Mouse (Mus musculus) cerebellum, adult 11 months (tissue): Measurements from ENCODE around the gene Pdzd7.
A peak's percentile ranks its signal among the peaks of the same experiment; 100 is the strongest.

Experiments used
- DNase-seq: peaks from one replicate; pipeline ENCODE4 v3.0.0; 2022

Pdzd7 gene

DNA sequence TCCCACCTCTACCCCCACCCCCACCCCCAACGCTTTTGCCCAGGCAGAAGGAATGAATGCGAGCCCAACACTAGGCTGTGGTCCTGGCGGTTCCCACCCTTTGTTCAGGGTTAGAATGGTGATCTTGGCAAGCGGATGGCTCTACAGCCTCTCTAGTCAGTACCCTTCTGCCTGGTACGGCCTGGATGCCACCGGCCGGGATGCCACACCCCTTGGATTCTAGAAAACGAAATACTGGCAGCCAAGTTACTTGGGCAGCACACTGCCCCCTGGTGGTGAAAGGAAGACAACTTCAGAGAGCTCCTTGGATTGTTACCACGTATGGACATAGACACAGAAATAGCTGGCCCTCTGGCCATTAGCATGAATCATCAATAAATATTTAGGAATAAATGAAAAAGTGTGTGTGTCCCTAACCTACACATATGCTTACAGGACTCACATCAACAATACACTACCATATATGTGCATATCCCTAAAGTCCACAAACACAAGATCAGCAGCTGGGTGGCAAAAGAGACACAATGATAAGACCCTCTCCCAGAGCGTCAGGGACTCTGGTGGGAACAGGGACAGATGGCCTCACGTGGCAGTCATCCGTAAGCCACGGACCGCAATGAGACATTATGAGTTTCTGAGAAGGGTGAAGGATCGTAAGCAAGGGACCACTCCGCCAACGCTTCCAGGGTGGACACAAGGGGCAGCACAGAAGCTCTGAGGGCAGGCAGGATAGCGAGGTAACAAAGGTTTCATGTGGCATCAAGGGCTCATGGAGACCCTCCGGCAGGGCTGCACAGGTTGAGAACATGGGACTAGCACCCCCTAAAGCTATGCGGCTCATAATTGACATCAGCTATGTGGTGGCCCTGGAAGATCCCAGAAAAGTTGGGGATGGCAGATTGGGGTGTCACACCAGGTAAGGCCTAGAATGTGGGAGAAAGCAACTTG is 14.5 kb downstream of the Pdzd7 start:
- peak; percentile 84 for DNase-seq

DNA sequence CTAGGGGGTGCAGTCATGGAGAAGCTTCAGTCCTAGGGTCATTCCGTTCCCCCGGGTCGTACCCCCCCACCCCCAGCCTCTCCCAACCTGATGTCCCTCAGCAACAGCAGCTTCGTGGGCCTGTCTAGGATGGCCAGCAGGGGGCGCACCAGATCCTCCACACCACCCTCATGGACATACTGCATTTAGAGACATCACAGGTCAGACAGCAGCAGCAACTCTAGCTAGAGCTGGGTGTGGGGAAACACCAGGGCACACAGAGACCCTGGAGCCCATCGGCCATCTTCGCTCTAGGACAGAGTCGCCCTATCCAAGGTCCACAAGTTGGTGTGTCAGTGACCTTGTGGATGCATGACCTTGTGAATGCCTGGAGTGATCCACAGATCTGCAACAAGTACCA is 15.4 kb downstream of the Pdzd7 start:
- DNase-seq: peak; percentile 76

DNA sequence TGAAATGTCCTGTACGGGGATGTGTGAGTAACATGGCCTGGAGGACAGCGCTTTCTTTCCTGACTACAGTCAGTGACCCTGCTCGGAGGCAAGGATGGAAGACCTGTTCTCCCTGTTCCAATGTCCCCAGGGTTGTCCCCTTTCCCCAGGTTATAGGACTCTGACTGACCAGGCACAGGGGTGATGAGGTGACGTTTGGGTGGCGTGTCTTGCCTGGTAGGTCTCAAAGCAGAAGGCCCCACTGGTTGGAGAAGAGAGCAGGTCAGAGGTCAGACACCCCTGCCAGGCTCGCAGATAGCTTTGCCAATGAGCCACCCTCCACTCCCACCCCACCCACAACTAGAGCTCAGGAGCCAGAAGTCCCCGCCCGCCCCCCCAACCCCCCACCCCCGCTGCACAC is 15.9 kb downstream of the Pdzd7 start:
- no peak for DNase-seq

DNA sequence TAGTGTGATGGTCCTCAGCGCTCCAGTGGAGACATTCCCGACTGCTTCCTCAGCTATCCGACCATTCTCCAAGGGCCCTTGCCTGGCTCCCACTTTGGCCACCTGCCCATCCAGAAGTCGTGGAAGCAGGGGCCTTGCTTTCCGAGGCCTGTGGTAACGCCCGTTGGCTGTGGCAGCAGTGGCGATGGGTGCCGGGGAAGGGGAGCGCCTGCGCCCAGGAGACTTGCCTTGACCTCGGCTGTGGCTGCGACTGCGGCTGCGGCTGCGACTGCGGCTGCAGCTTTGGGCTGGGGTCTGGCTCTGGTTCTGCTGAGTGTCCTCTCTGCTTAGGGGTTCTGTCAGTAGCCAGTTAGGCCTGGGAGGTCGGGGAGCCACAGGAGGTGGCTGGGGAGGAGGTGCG is 16.8 kb downstream of the Pdzd7 start:
- DNase-seq: no peak

DNA sequence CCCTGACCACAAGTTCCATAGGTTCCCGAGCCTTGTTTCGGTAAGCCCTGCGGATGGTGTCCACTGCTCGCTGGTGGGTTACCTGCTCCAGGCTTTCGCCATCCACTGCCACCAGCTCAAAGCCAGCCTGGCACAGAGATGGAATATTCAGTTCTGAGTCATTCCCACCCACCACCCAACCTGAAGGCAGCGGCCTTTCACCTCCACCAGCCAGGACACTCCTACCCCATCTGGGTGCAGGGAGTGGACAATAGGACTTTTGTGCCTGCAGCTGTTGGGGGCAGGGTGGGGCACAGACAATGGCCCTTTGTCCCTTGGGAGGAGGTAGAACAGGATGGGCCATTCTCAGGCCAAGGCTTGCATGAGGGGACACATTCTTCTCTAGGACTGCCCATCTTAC is 17.7 kb downstream of the Pdzd7 start:
- no peak for DNase-seq

DNA sequence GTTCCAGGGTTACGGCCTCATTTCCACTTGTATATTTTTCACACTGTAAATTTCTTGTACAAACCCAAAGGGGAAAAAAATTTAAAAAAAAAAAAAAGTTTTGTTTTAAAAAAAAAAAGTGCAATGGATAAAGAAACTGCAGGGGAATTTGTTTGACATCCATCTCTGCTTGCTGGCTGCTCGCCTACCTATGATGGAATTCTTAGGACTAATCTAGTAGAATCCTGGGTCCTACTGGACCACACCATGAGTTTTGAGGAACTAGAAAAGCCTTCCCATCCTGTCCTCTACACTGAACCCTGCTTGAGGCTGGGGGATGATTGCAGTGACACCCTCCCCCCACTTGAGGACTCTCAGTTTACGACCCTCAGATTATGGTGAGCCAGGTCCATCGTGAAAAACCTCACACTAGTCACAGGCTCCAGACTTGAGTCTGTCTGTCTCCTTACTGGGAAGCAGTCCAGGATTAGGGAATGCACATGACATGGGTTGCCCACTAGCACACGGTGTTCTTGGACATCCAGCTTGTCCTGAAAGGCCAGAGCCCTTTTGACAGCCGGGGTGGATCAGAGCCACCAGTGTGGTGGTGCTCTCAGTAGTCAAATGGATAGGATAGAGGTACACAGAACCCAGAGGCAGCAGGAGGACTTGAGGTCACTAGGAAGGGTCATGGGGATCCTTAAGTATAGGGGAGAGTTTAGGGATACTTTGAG is 18.4 kb downstream of the Pdzd7 start:
- DNase-seq: no peak

DNA sequence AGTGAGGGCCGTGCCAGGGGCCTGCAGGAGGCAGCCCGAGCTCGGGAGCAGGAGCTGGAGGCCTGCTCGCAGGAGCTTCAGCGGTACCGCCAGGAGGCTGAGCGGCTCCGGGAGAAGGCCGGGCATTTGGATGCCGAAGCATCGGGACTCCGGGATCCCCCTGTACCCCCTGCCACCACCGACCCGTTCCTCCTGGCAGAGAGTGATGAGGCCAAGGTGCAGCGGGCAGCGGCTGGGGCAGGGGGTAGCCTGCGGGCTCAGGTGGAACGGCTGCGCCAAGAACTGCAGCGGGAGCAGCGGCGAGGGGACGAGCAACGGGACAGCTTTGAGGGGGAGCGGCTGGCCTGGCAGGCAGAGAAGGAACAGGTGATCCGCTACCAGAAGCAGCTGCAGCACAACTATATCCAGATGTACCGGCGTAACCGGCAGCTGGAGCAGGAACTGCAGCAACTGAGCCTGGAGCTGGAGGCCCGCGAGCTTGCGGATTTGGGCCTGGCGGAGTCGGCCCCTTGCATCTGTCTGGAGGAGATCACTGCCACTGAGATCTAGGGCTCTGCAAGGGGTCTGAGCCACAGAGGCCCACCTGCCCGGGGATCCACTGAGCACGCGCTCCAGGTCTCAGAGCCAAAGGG is 19.5 kb downstream of the Pdzd7 start:
- DNase-seq: no peak

DNA sequence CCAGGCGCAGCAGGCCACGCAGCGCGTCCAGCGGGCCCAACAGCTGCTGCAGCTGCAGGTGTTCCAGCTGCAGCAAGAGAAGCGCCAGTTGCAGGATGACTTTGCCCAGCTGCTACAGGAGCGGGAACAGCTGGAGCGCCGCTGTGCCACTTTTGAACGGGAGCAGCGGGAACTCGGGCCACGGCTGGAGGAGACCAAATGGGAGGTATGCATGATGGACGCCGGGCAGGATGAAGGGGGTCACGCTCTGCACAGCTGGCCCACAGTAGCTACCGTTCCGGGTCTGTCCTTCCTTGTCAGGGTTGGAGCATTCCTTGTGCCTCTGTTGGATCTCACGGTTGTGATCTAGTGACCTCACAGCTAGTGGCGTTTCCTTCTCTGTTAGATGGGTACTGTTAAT is 20.7 kb downstream of the Pdzd7 start:
- no peak for DNase-seq

DNA sequence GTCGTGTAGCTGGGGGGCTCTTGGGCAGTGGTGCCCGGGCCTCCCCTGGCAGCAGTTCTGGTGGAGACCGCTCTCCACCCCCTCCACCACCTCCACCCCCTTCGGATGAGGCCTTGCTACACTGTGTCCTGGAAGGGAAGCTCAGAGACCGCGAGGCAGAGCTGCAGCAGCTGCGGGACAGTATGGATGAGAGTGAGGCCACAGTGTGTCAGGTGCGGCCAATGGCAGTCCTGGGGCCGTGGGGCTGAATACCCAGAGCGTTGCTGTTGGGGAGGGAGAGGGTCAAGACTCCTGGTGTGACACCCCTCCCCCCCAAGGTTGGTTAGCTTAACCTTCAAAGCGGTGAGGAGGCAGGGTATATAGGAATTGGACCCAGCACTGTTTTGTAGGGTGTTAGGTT is 21.5 kb downstream of the Pdzd7 start:
- no peak for DNase-seq

DNA sequence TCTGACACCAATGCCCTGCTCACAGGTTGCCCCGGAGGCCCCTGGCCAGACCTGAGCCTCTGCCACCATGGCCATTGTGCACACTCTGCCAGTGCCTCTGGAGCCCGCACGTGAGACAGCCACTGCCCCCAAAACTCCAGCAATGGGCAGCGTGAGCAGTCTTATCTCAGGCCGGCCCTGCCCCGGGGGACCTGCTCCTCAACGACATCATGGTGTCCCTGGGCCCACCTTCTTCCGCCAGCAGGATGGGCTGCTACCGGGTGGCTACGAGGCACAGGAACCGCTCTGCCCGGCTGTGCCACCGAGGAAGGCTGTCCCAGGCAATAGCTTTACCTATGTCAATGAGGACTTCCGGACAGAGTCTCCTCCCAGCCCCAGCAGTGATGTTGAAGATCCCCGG is 24.2 kb downstream of the Pdzd7 start:
- no peak for DNase-seq

DNA sequence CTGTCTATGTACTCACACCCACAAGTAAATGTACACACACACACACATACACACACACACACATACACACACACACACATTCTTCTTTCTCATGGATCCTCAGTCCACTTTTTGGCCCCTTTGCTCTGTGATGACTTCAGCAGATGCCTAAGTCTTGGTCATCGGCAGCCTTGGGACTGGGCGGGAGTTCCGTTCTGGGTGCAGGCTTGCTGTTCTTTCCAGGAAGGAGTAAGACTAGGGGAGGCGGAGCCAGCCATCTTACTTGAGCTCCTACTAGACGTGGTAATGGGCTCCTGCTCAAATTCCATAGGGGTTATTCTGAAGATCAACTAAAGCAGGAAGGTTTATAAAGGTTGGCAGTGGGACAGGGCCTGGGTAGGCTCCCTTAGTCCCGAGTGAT is 25.2 kb downstream of the Pdzd7 start:
- no peak for DNase-seq

DNA sequence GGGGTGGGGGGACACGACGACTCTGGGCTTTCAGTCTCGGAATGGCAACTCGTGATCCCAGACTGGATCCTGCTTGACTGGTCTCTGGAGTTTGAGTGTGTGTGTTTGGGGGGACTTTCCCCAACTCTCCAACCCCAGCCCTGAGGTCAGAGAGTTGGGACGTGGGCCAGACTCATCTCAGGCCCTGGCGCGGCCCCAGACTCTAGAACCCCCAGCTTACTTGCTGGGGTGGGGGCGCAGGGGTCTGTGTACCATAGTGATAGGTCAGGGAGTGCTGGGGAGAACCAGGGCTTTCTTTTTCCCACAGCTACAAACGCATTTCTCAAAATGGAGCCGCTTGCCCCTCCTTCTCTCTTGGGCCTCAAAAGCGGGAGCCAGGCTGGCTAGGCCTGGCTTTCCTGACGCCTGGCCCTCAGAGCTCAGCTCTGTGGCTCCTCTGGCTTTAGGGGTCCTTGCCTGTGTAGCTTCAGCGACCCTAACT is 27.1 kb downstream of the Pdzd7 start:
- DNase-seq: peak; percentile 56

DNA sequence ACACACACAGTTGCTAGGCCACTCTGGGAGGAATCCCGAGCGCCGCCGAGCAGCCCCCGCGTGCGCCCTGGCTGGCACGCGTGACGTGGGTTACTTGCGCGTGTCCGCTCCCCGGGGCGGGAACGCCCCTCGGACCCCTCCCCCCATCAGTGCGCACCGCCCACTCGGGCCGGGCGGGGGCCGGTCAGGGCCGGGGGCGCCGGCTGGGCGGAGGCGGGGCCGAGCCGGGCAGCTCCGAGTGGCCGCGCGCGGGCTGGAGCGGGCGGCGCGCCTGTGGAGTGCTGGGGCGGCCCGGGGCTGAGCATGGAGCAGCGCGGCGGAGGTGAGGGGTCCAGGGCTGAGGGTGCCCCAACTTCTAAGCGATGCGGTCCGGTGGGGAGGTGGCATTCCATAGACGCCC is 27.6 kb downstream of the Pdzd7 start:
- DNase-seq: peak; percentile 82

DNA sequence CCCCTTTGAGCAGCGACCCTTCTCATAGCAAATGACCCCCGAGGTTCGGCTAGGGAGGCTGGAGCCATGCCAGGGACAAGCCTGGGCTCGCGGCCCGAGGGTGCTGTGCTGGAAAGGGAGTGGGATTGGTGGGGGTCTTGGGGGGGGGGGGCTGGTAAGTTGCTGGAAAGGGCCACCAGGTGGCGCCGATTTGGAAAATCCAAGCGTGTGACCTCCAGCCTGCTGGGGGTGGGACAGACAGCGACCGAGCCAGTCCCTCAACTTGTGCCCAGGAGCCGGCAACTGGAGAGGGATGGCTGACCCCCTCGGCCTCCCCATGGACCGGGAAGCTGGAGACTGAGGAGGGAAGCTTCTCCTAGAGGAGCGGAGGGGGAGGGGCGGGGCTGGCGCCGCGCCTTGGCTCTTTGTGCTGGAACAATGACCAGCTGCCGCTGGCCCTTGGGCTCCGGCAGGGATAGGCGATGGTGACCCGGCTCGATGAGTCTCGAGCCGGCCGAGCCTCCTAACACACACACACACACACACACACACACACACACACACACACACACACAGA is 28.2 kb downstream of the Pdzd7 start:
- DNase-seq: peak; percentile 85

DNA sequence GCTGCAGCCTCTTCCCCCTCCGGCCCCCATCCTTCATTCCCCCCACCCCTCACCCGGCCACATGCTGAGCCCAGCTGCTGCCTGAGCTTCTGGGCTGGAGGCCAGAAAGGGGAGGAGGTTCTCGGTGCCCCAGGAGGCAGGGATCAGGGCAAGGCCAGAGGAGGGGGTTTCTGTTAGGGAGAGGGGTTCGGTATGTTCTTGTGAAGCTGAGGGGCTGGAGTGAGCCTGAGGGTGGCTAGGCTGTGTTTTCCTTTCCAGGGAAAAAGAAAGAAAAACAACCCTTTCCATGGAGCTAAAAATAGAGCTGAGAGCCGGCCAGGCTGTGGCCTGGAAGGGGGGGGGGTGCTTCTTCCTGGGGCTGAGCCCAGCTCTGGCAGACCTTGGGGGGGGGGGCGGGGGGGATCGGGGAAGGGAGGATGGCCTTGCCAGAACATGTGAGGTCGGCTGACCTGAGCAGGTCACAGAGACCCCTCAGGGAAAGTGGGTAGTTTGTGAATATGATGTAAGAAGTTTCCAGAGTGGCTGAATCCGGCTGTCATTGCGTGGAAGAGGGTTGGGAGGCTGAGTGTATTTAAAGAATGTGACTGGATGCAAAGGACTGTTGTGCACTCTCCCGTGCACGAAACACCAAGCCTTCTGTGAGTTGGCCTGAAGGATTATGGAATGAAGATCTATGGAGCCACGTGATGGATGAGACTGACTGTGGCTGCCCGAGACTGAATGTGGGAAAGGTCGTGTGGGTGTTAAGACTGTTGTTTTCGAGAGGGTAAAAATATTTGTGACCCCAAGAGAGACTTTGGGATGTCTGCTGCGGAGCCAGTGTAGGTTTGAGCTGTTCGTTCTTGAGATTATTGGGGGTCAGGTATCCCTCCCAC is 28.9 kb downstream of the Pdzd7 start:
- DNase-seq: peak; percentile 83

DNA sequence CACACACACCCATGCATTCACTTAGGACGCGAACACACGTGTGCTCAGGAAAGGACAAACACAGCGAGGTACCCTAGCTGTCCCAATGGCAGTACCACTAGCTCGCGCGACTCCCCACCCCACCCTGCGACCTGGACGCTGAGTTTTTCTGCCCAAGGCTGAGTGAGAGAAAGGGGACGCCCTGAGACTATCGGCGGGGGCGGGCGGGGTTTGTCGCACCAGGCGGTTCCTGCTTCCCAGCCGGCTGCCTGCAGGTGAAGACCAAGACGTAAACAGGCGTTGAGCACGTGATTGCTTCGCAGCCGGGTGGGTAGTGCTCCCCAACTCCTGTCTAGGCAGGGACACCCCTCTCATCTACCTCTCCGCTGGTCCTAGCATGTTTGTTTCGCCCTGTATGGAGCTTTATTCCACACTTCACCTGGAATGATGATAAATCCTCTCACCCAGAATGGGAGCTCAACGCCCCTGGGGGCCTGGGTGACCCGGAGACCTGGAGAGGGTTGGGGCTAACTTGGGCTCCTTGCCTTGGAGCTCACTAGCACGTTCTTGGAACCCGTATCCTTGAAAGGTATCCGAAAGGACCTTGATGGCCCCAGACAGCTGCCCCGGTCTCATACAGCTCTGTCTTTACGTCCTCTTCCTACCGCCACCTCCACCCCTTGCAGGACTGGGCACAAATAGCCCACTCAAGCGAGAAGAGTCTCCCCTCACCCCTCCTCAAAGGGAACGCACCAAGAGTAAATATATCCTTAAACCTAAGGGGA is 29.8 kb downstream of the Pdzd7 start:
- peak; percentile 73 for DNase-seq

DNA sequence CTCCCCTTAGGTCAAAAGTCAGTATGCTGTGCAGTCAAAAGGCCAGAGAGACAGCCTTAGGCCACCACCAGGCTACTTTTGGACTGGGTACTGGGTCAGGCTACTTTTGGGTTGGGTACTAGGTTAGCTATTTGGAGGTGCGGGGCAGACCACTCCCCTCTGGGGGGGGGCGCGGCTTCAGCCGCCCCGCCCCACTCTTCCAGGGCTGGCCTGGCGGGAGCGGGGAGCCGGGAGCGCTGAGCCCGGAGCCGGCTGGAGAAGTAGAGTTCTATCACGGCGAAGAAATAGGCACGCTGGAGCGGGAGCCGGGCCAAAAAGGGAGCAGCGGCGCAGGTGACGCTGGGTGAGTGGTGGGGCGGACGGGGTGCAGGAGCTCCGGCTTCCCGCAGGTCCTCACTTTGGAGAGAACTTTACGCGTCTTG is 30.5 kb downstream of the Pdzd7 start:
- DNase-seq: peak; percentile 68

DNA sequence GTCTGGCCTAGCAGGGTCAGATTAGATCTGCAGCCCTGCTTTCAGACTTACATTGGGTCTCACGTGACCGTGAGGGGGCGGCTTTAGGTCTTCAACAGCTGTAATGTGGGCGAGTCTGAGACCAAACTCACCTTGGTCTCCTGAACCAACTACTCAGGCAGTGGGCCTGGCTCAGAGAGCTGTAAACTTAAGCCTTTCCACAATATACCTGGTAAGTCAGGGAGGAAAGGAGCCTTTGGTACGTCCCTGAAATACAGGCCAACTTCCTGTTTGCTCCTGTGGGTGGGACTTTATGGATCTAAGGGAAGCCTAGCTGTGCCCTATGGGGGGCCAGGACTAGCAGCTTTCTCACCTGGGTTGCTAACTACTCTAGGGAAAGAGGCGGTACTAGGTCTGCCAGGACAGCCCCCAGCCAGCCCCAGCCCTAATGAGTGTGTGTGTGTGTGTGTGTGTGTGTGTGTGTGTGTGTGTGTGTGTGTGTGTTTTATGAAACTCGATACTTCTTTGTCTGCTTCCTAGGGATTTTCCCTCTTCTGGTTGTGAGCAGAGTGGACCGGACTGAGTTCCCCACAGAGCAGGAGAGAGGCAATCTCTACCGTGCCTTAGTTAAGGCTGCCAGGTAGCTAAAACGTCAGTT is 31.1 kb downstream of the Pdzd7 start, which contains the start of gene Lzts2:
Gene Lzts2 (plus strand): TSS at position 80 of the 637 bp plus-strand sequence.
- DNase-seq: no peak

DNA sequence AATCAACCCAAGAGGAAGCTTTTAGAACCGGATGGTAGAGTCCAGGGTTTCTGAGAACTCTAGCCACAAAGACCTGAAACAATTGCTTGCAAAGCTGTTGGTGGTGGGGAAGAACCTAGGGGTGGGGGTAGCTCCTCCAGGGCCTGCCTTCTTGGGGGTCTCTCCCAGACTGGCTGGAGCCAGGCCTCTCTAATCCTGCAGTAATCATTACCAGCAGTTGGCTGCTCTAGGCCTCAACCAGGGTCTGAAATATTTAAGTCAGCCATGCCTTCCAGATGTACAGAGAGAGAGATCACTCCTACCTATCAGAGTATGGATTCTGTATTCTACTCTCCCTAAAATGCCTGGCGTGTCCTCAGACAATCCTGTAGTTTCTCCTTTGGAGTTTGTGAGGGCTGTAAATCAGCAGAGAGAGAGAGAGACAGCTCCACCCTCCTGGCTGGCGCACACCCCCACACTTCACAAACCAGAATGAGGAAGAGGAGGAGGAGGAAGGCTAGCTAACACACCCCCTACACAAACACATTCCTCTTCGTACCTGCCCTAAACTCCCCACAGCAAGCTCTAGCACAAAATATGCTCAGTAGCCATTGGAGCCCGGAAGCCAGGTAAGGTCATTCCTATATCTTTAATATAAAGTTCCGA is 31.8 kb downstream of the Pdzd7 start:
- no peak for DNase-seq

DNA sequence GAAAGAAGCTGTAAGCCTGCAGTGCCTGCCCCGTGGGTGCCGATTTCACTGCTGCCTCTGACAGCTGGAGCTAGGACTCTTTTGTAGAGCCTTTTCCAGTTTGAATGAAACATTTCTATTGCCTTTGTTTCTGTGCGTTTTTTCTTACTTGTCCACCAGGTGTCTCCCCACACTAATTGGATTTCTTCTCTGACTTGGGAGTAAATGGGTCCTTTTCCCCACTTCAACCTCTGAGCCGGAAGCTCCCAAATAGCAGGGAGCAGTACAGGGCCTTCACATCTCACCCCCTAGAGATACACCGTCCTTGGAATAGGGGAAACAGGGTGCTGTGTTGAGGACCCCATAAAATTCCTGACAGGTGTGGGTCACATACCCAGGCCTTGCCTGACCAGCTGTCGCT is 32.9 kb downstream of the Pdzd7 start:
- no peak for DNase-seq
